Mouse (Mus musculus) liver, embryonic 14.5 days (tissue): ENCODE measurements at regions not wholly inside any gene's neighbourhood (a gene's known extent, or its start where the extent isn't known, plus 50 kb on each side); places are given as distances from the start of the nearest gene placed in this dataset.

ENCODE experiments used
- ATAC-seq: fragments of 200-750 bp; cut with Nextera tagmentation; 2 replicates; pipeline ENCODE4 v1.8.0; 2017; ENCODE audit warnings: moderate number of reproducible peaks, mild to moderate bottlenecking, moderate library complexity; ENCODE audit not compliant: insufficient read depth
- DNase-seq, 3 experiments: peaks; one replicate each; pipeline ENCODE4 v3.0.0-alpha.2; 2012 to 2013; ENCODE audit warnings: low read depth in 3 of 3, low spot score in 3 of 3
- H3K27ac ChIP-seq: fragments of 300-500 bp; sonication (generic); 2 replicates; pipeline ENCODE4 v1.5.1; 2014; ENCODE audit warnings: moderate library complexity, mild to moderate bottlenecking, control low read depth, inconsistent platforms
- H3K27me3 ChIP-seq: fragments of 300-500 bp; sonication (generic); 2 replicates; pipeline ENCODE4 v1.6.1; 2014; ENCODE audit warnings: mild to moderate bottlenecking, low read length, moderate library complexity; ENCODE audit not compliant: control insufficient read depth, insufficient read depth
- H3K36me3 ChIP-seq: fragments of 300-500 bp; sonication (generic); replicated peaks from 2 replicates; pipeline ENCODE4 v1.6.1; 2014; ENCODE audit warnings: low read depth; ENCODE audit not compliant: control insufficient read depth, insufficient read depth
- H3K4me1 ChIP-seq, 2 experiments: fragments of 200-500 bp in 1 of 2; fragments of 300-500 bp in 1 of 2; sonication (generic) in 1 of 2; replicated peaks; 2 replicates each; pipeline ENCODE4 v1.6.1; 2012 to 2014; ENCODE audit warnings: antibody characterized with exemption in 1 of 2, inconsistent platforms in 1 of 2, low read length in 1 of 2; ENCODE audit not compliant: control insufficient read depth in 2 of 2, insufficient read depth in 2 of 2
- H3K4me2 ChIP-seq: fragments of 300-500 bp; sonication (generic); 2 replicates; pipeline ENCODE4 v1.6.1; 2014; ENCODE audit warnings: low read depth, mild to moderate bottlenecking, control low read depth, moderate library complexity
- H3K4me3 ChIP-seq, 2 experiments: fragments of 200-500 bp in 1 of 2; fragments of 300-500 bp in 1 of 2; sonication (generic) in 1 of 2; 2 replicates each; pipeline ENCODE4 v1.5.1; 2012 to 2014; ENCODE audit warnings: low read depth in 2 of 2, low read length in 2 of 2, mild to moderate bottlenecking in 2 of 2, control low read depth in 1 of 2, inconsistent platforms in 1 of 2, moderate library complexity in 1 of 2; ENCODE audit not compliant: insufficient read depth in 1 of 2
- H3K9ac ChIP-seq: fragments of 300-500 bp; sonication (generic); replicated peaks from 2 replicates; pipeline ENCODE4 v1.6.1; 2014; ENCODE audit warnings: mild to moderate bottlenecking, control low read depth, moderate library complexity
- H3K9me3 ChIP-seq: fragments of 300-500 bp; sonication (generic); 2 replicates; pipeline ENCODE4 v1.6.1; 2016; ENCODE audit warnings: low read length, mixed read lengths; ENCODE audit not compliant: control insufficient read depth
- CTCF ChIP-seq: IDR thresholded peaks from 2 replicates; pipeline ENCODE4 v1.5.1; 2016; ENCODE audit warnings: antibody characterized with exemption, low read depth, control low read depth
- EP300 ChIP-seq: IDR thresholded peaks from 2 replicates; pipeline ENCODE4 v1.6.1; 2016; ENCODE audit warnings: antibody characterized with exemption, low read depth
- WGBS: fragments of 180-500 bp; shearing (Covaris S2); extraction: QIAGEN DNeasy Blood & Tissue Kit; methylation state at CpG from one replicate; pipeline ENCODE4 v1.1.7; 2014; ENCODE audit not compliant: insufficient replicate concordance; 5-methylcytosine and 5-hydroxymethylcytosine counted together

DNA sequence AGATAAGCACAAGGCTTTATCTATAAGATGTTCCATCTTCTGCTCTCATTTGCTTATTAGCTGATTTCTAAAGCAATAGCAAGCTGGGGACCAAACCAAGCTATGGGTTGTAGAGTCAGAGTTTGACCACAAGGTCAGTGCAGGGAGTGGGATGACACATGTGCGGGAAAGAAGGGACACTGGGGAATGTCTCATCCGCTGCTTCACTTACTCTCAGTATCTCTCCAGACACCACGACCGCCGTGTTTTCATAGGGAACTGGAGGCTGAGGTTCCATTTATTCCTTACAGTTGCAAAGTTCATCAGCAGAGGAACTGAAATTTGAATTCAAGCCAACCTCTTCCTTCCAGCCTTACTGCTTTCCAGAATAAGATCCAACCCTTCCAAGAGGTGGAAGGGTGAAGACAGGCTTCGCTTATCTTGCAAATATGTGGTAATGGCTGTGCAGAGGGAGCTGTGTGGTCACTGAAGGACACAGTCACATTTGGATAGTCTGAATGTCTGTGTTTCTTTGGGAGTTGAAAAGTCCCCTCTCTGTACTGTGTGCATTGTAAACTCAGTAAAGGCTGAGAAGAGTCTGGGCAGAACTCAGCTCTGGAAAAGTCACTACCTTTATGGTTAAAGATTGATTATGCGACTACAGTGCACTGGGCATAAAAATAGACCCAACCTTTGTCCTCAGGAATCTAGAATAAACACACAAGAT, 118.1 kb upstream of the C1qtnf3 start:
- Histone ChIP-seq H3K9ac (no peak overlapping the region), H3K4me3 (no peak overlapping the region), H3K9me3 (no peaks in the 10 kb centered on the region), H3K4me2 (no peak overlapping the region), H3K27me3 (no peaks in the 10 kb centered on the region), H3K27ac (no peak overlapping the region), H3K36me3 (no peaks in the 10 kb centered on the region), H3K4me1 (peaks cover 0 to 6% of the 10 kb centered on the region in 2 experiments; a peak in 2 of 4 replicates)
- ATAC-seq (peak; percentile 41; the same call in 1 of the 2 replicates), DNase-seq (peak in 2 of 3 experiments; percentile 2 to 17)
- no peak for TF ChIP-seq CTCF
- TF ChIP-seq EP300, result no peak
- WGBS, result 57% methylated on average over 7 of the region's 7 CpGs

DNA sequence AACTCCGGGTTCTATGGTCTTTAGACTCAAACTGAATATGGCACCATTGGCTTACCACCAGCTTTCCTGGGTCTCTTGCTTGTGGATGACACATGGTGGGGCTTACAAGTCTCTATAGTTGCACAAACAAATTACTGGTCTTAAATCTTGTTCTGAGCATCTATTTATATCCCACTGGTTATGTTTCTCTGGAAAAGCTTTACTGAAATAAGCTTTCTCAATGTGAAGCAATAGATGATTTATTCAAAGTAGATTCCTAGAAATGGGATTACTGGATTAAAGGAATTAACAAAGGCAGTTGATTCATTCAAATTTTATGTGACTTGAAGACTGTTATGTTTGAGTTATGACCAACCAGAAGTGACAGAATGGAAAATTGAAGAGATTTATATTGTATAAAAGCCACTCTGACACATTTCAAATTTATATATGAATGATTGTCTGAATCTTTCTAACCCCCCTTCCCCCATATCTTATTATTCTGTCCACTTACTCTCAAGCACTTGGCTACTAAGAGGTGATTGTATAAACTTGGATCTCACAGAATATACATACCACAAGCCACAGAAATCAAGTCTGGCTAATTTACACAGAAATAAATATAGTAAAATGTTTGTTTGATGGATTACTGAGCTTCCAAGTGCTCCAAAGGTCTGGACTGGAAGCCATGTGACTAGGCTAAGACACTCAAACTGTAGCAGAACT, 113.4 kb upstream of the C1qtnf3 start:
- WGBS, result 47% methylated on average over 1 of the region's 1 CpGs
- ATAC-seq (no peak), DNase-seq (no peak)
- no peak overlapping the region for H3K4me2 ChIP-seq
- H3K4me1 ChIP-seq, result peaks cover 0 to 6% of the 10 kb centered on the region in 2 experiments; a peak in 2 of 4 replicates
- TF ChIP-seq EP300 (no peak), CTCF (no peak)
- H3K9ac ChIP-seq, result no peak overlapping the region
- H3K9me3 ChIP-seq, result no peaks in the 10 kb centered on the region
- no peaks in the 10 kb centered on the region for H3K36me3 ChIP-seq
- H3K27me3 ChIP-seq, result no peaks in the 10 kb centered on the region
- no peak overlapping the region for H3K27ac ChIP-seq
- no peak overlapping the region for H3K4me3 ChIP-seq

DNA sequence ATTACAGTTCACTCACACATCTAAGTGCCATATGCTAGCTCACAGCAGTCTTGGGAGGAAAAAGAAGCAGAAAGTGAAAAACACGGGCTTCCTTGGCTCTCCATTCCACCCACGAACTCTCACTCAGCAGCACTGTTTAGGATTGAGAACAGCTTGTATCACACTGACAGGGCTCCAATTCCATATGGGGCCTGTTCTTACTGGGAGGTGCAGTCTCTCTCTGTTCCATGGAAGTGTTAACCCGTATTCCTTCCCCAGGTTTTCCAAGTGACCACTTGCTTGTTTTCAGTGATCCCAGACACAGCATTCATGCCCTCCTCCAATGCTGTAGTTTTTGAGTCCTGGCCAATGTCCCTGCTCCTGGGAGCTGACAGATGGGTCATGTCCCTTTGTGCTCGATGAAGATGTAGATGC, 111.5 kb upstream of the C1qtnf3 start:
- peaks cover 0 to 2% of the 10 kb centered on the region in 2 experiments; a peak in 1 of 4 replicates for H3K4me1 ChIP-seq
- no peak overlapping the region for H3K4me2 ChIP-seq
- H3K9ac ChIP-seq, result no peak overlapping the region
- H3K9me3 ChIP-seq, result no peaks in the 10 kb centered on the region
- H3K36me3 ChIP-seq, result no peaks in the 10 kb centered on the region
- no peak overlapping the region for H3K4me3 ChIP-seq
- DNase-seq, result no peak
- no peak for ATAC-seq
- H3K27me3 ChIP-seq, result no peaks in the 10 kb centered on the region
- no peak overlapping the region for H3K27ac ChIP-seq
- WGBS, result 46% methylated on average over 4 of the region's 4 CpGs
- TF ChIP-seq EP300 (no peak), CTCF (no peak)

DNA sequence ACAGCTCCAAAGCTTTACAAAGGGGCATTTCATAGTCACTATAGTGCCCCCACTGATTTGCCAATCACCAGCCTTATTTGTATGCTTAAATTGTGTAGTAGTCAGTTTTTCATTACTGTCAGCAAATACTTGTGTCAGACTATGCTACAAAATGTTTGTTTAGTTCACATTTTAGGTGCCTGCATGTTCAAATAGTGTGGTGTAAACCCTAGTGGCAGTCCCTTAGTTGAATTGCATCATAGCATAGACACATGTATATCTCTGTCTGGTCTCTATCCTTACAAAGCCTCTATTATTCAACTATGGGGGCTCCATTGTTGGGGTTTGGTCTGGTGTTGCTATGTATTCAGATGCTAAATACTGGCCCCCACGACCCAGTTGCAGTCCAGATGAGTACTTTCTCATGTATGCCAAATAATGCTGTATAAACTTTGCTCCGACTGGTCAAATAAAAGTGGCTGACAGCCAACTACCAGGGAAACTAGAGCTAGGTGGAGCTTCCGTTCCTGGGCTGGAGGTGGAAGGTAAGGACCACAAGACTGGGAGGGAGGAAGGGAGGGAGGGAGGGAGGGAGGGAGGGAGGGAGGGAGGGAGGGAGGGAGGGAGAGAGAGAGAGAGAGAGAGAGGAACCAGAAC, 109.0 kb upstream of the C1qtnf3 start:
- no peak for ATAC-seq
- H3K9me3 ChIP-seq, result no peaks in the 10 kb centered on the region
- H3K9ac ChIP-seq, result no peak overlapping the region
- H3K4me2 ChIP-seq, result no peak overlapping the region
- H3K27ac ChIP-seq, result no peak overlapping the region
- H3K4me3 ChIP-seq, result no peak overlapping the region
- no peak for DNase-seq
- no peaks in the 10 kb centered on the region for H3K4me1 ChIP-seq
- TF ChIP-seq CTCF (no peak), EP300 (no peak)
- WGBS, result 39% methylated on average over 3 of the region's 3 CpGs
- H3K36me3 ChIP-seq, result no peaks in the 10 kb centered on the region
- H3K27me3 ChIP-seq, result no peaks in the 10 kb centered on the region

- Histone ChIP-seq H3K4me3 (no peak overlapping the region), H3K4me1 (no peaks in the 10 kb centered on the region), H3K9ac (no peak overlapping the region), H3K4me2 (no peak overlapping the region), H3K36me3 (no peaks in the 10 kb centered on the region), H3K27ac (no peak overlapping the region), H3K9me3 (no peaks in the 10 kb centered on the region), H3K27me3 (no peaks in the 10 kb centered on the region)
- ATAC-seq, result no peak
- WGBS, result 74% methylated on average over 4 of the region's 4 CpGs
- TF ChIP-seq CTCF, result no peak
- no peak for DNase-seq
Observed at GRCm38 (mm10) chr15:10846722-10847121, 105.4 kb upstream of the C1qtnf3 start.
